Mouse (Mus musculus): ENCODE results near the gene Dnajc15. TPM values are rescaled to one million over a fixed set of nuclear protein-coding genes. Genes with fewer than 3 reads are reported as not detected.

The Dnajc15 gene
- polyA plus RNA-seq, 2 experiments = 22.8 to 113 TPM

GRCm38 (mm10) chr14:77905466-77905865 lies 30.5 kb upstream of the Dnajc15 start:
- no peaks in the 10 kb centered on the region for H3K36me3 ChIP-seq (ENCODE audit: control insufficient read depth, insufficient read depth, low read length)
- no peaks in the 10 kb centered on the region; the same call in 1 of the 2 replicates for H3K9me3 ChIP-seq (ENCODE audit: control insufficient read depth, low read length)
- no peak overlapping the region for H3K9ac ChIP-seq (ENCODE audit: low read depth, low read length, severe bottlenecking)
- H3K27ac ChIP-seq (replicated peaks; ENCODE audit: low read depth, low read length) = no peak overlapping the region
- no peak for ATAC-seq (ENCODE audit: low FRiP score, low read depth)
- WGBS = 62% methylated on average over 5 of the region's 5 CpGs
- H3K4me1 ChIP-seq (ENCODE audit: control insufficient read depth, insufficient read depth, low read length) = no peaks in the 10 kb centered on the region
- H3K4me3 ChIP-seq (replicated peaks; ENCODE audit: low read length) = no peak overlapping the region
- no peak overlapping the region for H3K4me2 ChIP-seq (replicated peaks; ENCODE audit: low read depth, low read length, severe bottlenecking)
- DNase-seq (ENCODE audit: low spot score) = no peak
- TF ChIP-seq POLR2A (IDR thresholded peaks at IDR 0.05; ENCODE audit: borderline replicate concordance, extremely low read depth, insufficient read depth, insufficient read length) = no peak
- H3K27me3 ChIP-seq (ENCODE audit: control insufficient read depth, insufficient read depth, low read length) = no peaks in the 10 kb centered on the region

- H3K36me3 ChIP-seq (ENCODE audit: control insufficient read depth, insufficient read depth, low read length) = no peaks in the 10 kb centered on the region
- H3K9me3 ChIP-seq (ENCODE audit: control insufficient read depth, low read length) = no peaks in the 10 kb centered on the region
- no peak within 1 kb of the TSS for H3K9ac ChIP-seq (ENCODE audit: low read depth, low read length, severe bottlenecking)
- TF ChIP-seq POLR2A (IDR thresholded peaks at IDR 0.05; ENCODE audit: borderline replicate concordance, extremely low read depth, insufficient read depth, insufficient read length) = no peak
- 46% methylated on average over 15 of the region's 15 CpGs for WGBS
- DNase-seq (ENCODE audit: low spot score) (no peak), ATAC-seq (ENCODE audit: low FRiP score, low read depth) (no peak)
- H3K27ac ChIP-seq (replicated peaks; ENCODE audit: low read depth, low read length) = no peak within 1 kb of the TSS
- H3K27me3 ChIP-seq (ENCODE audit: control insufficient read depth, insufficient read depth, low read length) = no peaks in the 10 kb centered on the region
- no peak within 1 kb of the TSS for H3K4me2 ChIP-seq (replicated peaks; ENCODE audit: low read depth, low read length, severe bottlenecking)
- no peak within 1 kb of the TSS for H3K4me3 ChIP-seq (replicated peaks; ENCODE audit: low read length)
- H3K4me1 ChIP-seq (ENCODE audit: control insufficient read depth, insufficient read depth, low read length) = no peaks in the 10 kb centered on the region
Observed at GRCm38 (mm10) chr14:77904171-77904762, 29.3 kb upstream of the Dnajc15 start, which contains the start of gene Epsti1. Gene Epsti1 (plus strand): TSS chr14:77904239.

GRCm38 (mm10) chr14:77902541-77902940 lies 27.6 kb upstream of the Dnajc15 start:
- DNase-seq (ENCODE audit: low spot score) = no peak
- Histone ChIP-seq H3K9ac (ENCODE audit: low read depth, low read length, severe bottlenecking) (no peak overlapping the region), H3K4me2 (replicated peaks; ENCODE audit: low read depth, low read length, severe bottlenecking) (no peak overlapping the region), H3K36me3 (ENCODE audit: control insufficient read depth, insufficient read depth, low read length) (no peaks in the 10 kb centered on the region), H3K9me3 (ENCODE audit: control insufficient read depth, low read length) (no peaks in the 10 kb centered on the region), H3K4me1 (ENCODE audit: control insufficient read depth, insufficient read depth, low read length) (no peaks in the 10 kb centered on the region), H3K27ac (replicated peaks; ENCODE audit: low read depth, low read length) (no peak overlapping the region), H3K27me3 (ENCODE audit: control insufficient read depth, insufficient read depth, low read length) (no peaks in the 10 kb centered on the region), H3K4me3 (replicated peaks; ENCODE audit: low read length) (no peak overlapping the region)
- ATAC-seq (ENCODE audit: low FRiP score, low read depth) = no peak
- WGBS = 86% methylated on average over 3 of the region's 3 CpGs
- no peak for TF ChIP-seq POLR2A (IDR thresholded peaks at IDR 0.05; ENCODE audit: borderline replicate concordance, extremely low read depth, insufficient read depth, insufficient read length)

GRCm38 (mm10) chr14:77895951-77896350 lies 21.0 kb upstream of the Dnajc15 start:
- no peak overlapping the region for H3K4me2 ChIP-seq (replicated peaks; ENCODE audit: low read depth, low read length, severe bottlenecking)
- DNase-seq (ENCODE audit: low spot score) = no peak
- no peaks in the 10 kb centered on the region for H3K36me3 ChIP-seq (ENCODE audit: control insufficient read depth, insufficient read depth, low read length)
- no peak for ATAC-seq (ENCODE audit: low FRiP score, low read depth)
- WGBS = 86% methylated on average over 3 of the region's 3 CpGs
- TF ChIP-seq POLR2A (IDR thresholded peaks at IDR 0.05; ENCODE audit: borderline replicate concordance, extremely low read depth, insufficient read depth, insufficient read length) = no peak
- no peak overlapping the region for H3K9ac ChIP-seq (ENCODE audit: low read depth, low read length, severe bottlenecking)
- no peaks in the 10 kb centered on the region for H3K9me3 ChIP-seq (ENCODE audit: control insufficient read depth, low read length)
- no peak overlapping the region for H3K4me3 ChIP-seq (replicated peaks; ENCODE audit: low read length)
- H3K27me3 ChIP-seq (ENCODE audit: control insufficient read depth, insufficient read depth, low read length) = no peaks in the 10 kb centered on the region
- no peaks in the 10 kb centered on the region for H3K4me1 ChIP-seq (ENCODE audit: control insufficient read depth, insufficient read depth, low read length)
- H3K27ac ChIP-seq (replicated peaks; ENCODE audit: low read depth, low read length) = no peak overlapping the region

GRCm38 (mm10) chr14:77889911-77890310 lies 15.0 kb upstream of the Dnajc15 start:
- H3K9me3 ChIP-seq (ENCODE audit: control insufficient read depth, low read length) = no peaks in the 10 kb centered on the region
- no peak overlapping the region for H3K4me2 ChIP-seq (replicated peaks; ENCODE audit: low read depth, low read length, severe bottlenecking)
- no peaks in the 10 kb centered on the region for H3K4me1 ChIP-seq (ENCODE audit: control insufficient read depth, insufficient read depth, low read length)
- H3K4me3 ChIP-seq (replicated peaks; ENCODE audit: low read length) = no peak overlapping the region
- H3K27ac ChIP-seq (replicated peaks; ENCODE audit: low read depth, low read length) = no peak overlapping the region
- 85% methylated on average over 7 of the region's 7 CpGs for WGBS
- no peaks in the 10 kb centered on the region for H3K36me3 ChIP-seq (ENCODE audit: control insufficient read depth, insufficient read depth, low read length)
- ATAC-seq (ENCODE audit: low FRiP score, low read depth) (no peak), DNase-seq (ENCODE audit: low spot score) (no peak)
- H3K9ac ChIP-seq (ENCODE audit: low read depth, low read length, severe bottlenecking) = no peak overlapping the region
- H3K27me3 ChIP-seq (ENCODE audit: control insufficient read depth, insufficient read depth, low read length) = no peaks in the 10 kb centered on the region
- no peak for TF ChIP-seq POLR2A (IDR thresholded peaks at IDR 0.05; ENCODE audit: borderline replicate concordance, extremely low read depth, insufficient read depth, insufficient read length)

Data from limb, embryonic 14.5 days (tissue).